Mouse (Mus musculus): ENCODE measurements around the gene Acer1. TPM values are rescaled to one million over a fixed set of nuclear protein-coding genes. Genes with fewer than 3 reads are reported as not detected.

Gene Acer1
- polyA plus RNA-seq, 1 experiment from 2014 or later = not detected

DNA sequence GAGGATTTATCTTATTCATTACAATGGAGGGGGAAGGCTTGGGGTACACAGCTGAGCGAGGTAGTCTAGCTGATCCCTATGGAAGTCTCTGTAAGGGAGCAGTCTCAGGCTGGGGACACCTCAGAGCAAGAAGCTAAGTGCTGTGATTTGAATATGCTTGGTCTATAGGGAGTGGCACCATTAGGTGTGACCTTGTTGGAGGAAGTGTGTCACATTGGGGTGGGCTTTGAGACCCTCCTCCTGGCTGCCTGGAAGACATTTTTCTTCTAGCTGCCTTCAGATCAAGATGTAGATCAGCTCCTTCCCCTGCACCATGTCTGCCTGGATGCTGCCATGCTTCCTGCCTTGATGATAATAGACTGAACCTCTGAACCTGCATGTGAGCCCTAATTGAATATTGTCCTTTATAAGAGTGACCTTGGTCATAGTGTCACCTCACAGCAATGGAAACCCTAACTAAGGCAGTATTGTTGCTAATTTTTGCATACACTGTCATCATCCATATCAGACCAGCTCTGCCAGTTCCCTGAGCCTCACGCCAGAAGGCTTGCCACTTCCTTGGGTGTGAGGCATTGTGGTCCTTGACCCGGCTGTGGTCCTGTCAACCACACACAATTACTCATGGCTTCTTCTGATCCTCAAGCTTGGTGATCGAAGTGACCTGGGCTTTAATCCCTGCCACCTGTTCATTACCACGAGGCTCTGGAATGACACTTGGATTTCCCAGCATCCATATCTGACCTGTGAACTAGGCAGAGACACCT, 19.1 kb downstream of the Acer1 start:
- ATAC-seq = no peak
- peaks cover 8% of the 10 kb centered on the region for H3K4me1 ChIP-seq
- peaks cover 33% of the 10 kb centered on the region for H3K27me3 ChIP-seq (replicated peaks)
- no peak overlapping the region for H3K9ac ChIP-seq
- H3K9me3 ChIP-seq (replicated peaks) = no peaks in the 10 kb centered on the region
- no peak overlapping the region for H3K27ac ChIP-seq
- no peak overlapping the region for H3K4me2 ChIP-seq
- 45% methylated on average over 5 of the region's 5 CpGs for WGBS (ENCODE audit: insufficient replicate concordance)
- H3K36me3 ChIP-seq = no peaks in the 10 kb centered on the region
- H3K4me3 ChIP-seq = no peak overlapping the region

DNA sequence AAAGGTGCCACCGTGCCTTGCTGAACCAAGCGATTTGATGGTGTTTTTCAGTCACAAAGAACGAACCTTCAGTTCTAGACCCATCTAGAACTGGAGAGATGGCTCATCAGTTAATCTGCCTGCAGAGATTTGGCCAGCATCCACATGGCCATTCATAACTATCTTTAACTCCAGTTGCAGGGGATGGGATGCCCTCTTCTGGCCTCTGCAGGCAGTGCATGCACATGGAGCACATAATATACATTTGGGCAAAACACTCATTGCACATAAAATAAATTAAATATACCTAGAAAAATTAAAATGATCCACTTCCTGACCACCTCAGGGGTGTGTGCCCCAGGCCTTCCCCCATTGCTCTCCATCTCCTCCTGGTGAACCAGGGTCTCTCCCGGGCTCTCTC, 20.0 kb downstream of the Acer1 start:
- WGBS (ENCODE audit: insufficient replicate concordance) = 78% methylated on average over 4 of the region's 4 CpGs
- no peak for ATAC-seq
- Histone ChIP-seq H3K27me3 (replicated peaks) (peaks cover 33% of the 10 kb centered on the region), H3K36me3 (no peaks in the 10 kb centered on the region), H3K4me3 (no peak overlapping the region), H3K9me3 (replicated peaks) (no peaks in the 10 kb centered on the region), H3K4me1 (peaks cover 15% of the 10 kb centered on the region), H3K9ac (no peak overlapping the region), H3K4me2 (no peak overlapping the region), H3K27ac (no peak overlapping the region)

DNA sequence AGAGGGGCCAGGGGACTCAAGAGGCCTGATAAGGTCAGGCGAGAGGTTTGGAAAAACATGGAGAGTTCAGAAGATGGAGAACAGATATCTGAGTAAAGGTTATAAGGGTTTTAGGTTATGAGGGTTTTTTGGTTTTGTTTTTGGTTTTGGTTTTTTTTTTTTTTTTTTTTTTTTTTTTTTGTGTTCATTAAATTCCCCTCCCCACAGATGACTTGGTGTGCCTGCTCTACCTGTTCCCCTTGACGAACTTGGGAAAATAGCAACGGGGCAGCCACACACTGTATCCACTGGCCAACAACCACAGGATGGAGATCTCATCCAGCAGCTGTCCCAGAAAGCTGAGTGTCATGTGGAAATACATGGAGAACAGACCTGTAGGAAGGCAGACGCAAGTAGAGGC, 23.3 kb downstream of the Acer1 start:
- no peak for ATAC-seq
- Histone ChIP-seq H3K4me3 (no peak overlapping the region), H3K9me3 (replicated peaks) (no peaks in the 10 kb centered on the region), H3K27me3 (replicated peaks) (peaks cover 47% of the 10 kb centered on the region), H3K27ac (no peak overlapping the region), H3K9ac (no peak overlapping the region), H3K4me2 (peak overlapping the region; percentile 48; the same call in 1 of the 2 replicates), H3K36me3 (no peaks in the 10 kb centered on the region), H3K4me1 (peaks cover 15% of the 10 kb centered on the region)
- 56% methylated on average over 4 of the region's 4 CpGs for WGBS (ENCODE audit: insufficient replicate concordance)

DNA sequence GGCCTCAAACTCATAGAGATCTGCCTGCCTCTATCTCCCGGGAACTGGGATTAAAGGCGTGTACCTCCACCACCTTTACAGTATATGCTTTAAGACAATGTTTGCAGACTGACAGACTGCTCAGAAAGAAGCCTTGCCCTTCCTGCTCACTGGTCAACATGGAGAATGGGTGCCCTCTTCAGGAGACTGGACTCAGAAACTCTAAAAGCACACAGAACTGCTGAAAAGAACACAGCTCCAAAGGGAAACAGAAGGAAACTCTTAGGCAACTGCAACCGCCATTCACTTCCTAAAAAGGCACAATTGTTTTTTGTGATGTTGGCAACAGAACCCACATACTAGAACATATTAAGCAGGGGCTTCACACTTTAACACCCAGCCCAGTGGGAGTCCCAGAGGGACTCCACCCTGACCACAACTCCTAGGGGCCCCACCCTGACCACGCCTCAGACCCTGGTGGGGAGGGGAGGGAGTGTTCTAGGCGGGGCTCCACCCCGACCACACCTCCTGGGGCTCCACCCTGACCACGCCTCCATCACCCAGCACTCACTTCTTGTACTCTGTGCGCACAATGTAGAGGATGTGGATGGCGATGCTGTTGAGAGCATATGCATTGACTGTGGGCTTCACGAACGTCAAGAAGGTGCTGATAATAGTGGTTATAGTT, 24.0 kb downstream of the Acer1 start:
- Histone ChIP-seq H3K4me1 (peaks cover 15% of the 10 kb centered on the region), H3K9ac (no peak overlapping the region), H3K4me3 (no peak overlapping the region), H3K27ac (peak overlapping the region; percentile 61; the same call in 1 of the 2 replicates), H3K27me3 (replicated peaks) (peaks cover 47% of the 10 kb centered on the region), H3K9me3 (replicated peaks) (no peaks in the 10 kb centered on the region), H3K4me2 (peak overlapping the region; percentile 48), H3K36me3 (no peaks in the 10 kb centered on the region)
- WGBS (ENCODE audit: insufficient replicate concordance) = 13% methylated on average over 11 of the region's 11 CpGs
- peak; percentile 97 for ATAC-seq

DNA sequence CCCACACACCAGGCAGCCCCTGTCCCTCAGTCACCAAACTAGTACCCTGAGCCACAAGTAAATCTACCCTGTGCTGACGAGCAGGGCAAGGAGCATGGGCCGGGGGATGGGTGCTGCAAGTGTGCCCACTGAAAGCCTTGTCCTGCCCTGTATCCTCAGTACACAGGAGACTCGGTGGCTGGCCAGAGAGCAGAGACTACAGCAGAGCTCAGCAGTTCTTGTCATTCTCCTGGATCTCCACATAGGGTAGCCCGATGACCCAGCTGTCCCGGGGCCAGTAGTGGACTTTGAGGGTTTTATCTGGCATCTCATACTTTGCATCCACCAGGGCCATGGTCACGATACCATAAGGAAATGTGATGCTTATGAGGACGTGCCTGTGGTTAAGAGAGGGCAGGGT, 27.1 kb downstream of the Acer1 start:
- Histone ChIP-seq H3K27ac (no peak overlapping the region), H3K4me3 (no peak overlapping the region), H3K9ac (no peak overlapping the region), H3K4me2 (no peak overlapping the region), H3K9me3 (replicated peaks) (no peaks in the 10 kb centered on the region), H3K4me1 (peaks cover 15% of the 10 kb centered on the region), H3K27me3 (replicated peaks) (peaks cover 52% of the 10 kb centered on the region), H3K36me3 (no peaks in the 10 kb centered on the region)
- WGBS (ENCODE audit: insufficient replicate concordance) = 59% methylated on average over 7 of the region's 7 CpGs
- no peak for ATAC-seq

DNA sequence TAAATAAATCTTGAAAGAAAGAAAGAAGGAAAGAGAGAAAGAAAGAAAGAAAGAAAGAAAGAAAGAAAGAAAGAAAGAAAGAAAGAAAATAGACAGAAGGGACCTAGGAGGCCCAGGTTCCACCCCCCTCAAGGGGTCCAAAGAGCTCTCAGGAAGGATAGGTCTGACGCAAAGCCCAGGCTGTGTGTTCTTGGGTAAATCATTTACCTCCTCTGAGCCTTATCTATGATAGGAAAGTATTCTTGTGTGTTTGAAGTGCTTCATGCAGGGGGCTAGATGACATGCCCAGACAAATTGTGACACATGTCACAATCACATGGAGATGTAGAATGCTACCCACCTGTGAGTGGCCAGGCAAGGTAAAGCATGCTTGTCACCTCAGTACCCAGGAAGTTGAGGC, 29.3 kb downstream of the Acer1 start:
- no peak for ATAC-seq
- no peak overlapping the region for H3K9ac ChIP-seq
- H3K9me3 ChIP-seq (replicated peaks) = no peaks in the 10 kb centered on the region
- no peak overlapping the region for H3K4me2 ChIP-seq
- H3K4me3 ChIP-seq = no peak overlapping the region
- no peak overlapping the region for H3K27ac ChIP-seq
- H3K27me3 ChIP-seq (replicated peaks) = peaks cover 41% of the 10 kb centered on the region
- 59% methylated on average over 1 of the region's 1 CpGs for WGBS (ENCODE audit: insufficient replicate concordance)
- H3K4me1 ChIP-seq = peaks cover 5% of the 10 kb centered on the region
- H3K36me3 ChIP-seq = no peaks in the 10 kb centered on the region

DNA sequence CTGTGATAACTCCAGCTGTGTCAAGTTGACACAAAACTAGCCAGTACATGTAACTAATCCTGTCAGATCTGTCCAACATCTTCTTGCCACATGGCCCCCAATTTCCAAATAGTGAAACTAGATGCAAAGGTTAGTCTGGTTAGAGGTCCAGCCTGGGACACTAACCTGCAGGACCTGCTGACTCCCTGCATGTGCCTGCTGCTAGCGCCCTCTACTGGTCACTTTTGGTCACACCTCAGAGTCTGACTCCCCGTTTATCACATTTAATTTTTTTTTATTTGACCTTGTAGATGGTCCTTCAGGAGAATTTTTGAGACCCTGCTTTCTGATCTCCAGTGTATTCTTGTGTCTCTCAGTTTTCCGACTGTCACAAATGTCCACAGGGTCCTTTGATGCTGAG, 31.0 kb downstream of the Acer1 start:
- 8% methylated on average over 3 of the region's 3 CpGs for WGBS (ENCODE audit: insufficient replicate concordance)
- H3K9me3 ChIP-seq (replicated peaks) = no peaks in the 10 kb centered on the region
- H3K27me3 ChIP-seq (replicated peaks) = peaks cover 50% of the 10 kb centered on the region
- H3K9ac ChIP-seq = no peak overlapping the region
- H3K27ac ChIP-seq = no peak overlapping the region
- no peak overlapping the region for H3K4me2 ChIP-seq
- no peak overlapping the region for H3K4me3 ChIP-seq
- no peaks in the 10 kb centered on the region for H3K36me3 ChIP-seq
- ATAC-seq = no peak
- H3K4me1 ChIP-seq = no peaks in the 10 kb centered on the region

DNA sequence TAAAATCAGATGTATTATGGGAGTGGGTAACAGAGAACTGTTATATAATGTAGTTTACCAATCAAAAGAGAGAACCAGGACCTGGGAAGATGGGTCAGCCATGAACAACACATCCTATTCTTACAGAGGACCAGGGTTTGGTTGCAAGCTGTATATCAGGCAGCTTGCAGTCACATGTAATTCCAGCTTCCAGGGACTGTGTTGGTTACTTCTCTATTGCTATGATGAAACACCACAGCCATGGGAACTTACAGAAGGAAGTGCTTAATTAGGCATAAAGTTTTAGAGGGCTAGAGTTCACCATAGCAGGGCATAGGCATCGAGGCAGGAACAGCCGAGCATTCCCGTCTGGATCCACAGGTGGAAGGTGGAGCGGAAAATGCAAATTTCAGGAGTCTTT, 43.2 kb downstream of the Acer1 start:
- H3K36me3 ChIP-seq = no peaks in the 10 kb centered on the region
- WGBS (ENCODE audit: insufficient replicate concordance) = 69% methylated on average over 4 of the region's 4 CpGs
- no peak for ATAC-seq
- no peak overlapping the region for H3K4me2 ChIP-seq
- H3K4me1 ChIP-seq = peaks cover 19% of the 10 kb centered on the region
- H3K4me3 ChIP-seq = no peak overlapping the region
- no peak overlapping the region for H3K27ac ChIP-seq
- no peak overlapping the region for H3K9ac ChIP-seq
- peaks cover 31% of the 10 kb centered on the region; the same call in 1 of the 2 replicates for H3K27me3 ChIP-seq (replicated peaks)
- no peaks in the 10 kb centered on the region for H3K9me3 ChIP-seq (replicated peaks)

DNA sequence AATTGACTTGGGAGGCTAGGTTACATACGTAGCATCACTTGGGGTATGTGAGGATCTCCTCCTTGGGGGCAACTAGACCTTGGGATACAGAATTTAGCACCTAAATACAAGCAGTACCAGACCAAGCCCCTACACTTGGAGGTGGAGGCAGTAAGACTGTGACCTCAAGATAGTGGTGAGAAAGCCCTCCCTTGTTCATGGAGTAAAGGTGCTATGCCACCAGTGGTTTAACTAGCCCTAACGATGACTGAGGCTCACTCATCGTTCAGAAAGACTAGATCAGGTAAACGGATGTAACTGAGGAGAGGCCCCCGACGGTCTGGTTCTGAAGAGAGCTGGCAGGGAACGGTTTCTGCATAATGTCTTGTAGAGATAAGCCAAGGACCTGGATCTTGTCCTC, 45.2 kb downstream of the Acer1 start:
- no peak for ATAC-seq
- H3K4me3 ChIP-seq = no peak overlapping the region
- no peaks in the 10 kb centered on the region for H3K9me3 ChIP-seq (replicated peaks)
- WGBS (ENCODE audit: insufficient replicate concordance) = 74% methylated on average over 7 of the region's 7 CpGs
- H3K27ac ChIP-seq = no peak overlapping the region
- peaks cover 39% of the 10 kb centered on the region for H3K4me1 ChIP-seq
- H3K27me3 ChIP-seq (replicated peaks) = peaks cover 22% of the 10 kb centered on the region; the same call in 1 of the 2 replicates
- no peak overlapping the region for H3K4me2 ChIP-seq
- H3K36me3 ChIP-seq = no peaks in the 10 kb centered on the region
- H3K9ac ChIP-seq = no peak overlapping the region

DNA sequence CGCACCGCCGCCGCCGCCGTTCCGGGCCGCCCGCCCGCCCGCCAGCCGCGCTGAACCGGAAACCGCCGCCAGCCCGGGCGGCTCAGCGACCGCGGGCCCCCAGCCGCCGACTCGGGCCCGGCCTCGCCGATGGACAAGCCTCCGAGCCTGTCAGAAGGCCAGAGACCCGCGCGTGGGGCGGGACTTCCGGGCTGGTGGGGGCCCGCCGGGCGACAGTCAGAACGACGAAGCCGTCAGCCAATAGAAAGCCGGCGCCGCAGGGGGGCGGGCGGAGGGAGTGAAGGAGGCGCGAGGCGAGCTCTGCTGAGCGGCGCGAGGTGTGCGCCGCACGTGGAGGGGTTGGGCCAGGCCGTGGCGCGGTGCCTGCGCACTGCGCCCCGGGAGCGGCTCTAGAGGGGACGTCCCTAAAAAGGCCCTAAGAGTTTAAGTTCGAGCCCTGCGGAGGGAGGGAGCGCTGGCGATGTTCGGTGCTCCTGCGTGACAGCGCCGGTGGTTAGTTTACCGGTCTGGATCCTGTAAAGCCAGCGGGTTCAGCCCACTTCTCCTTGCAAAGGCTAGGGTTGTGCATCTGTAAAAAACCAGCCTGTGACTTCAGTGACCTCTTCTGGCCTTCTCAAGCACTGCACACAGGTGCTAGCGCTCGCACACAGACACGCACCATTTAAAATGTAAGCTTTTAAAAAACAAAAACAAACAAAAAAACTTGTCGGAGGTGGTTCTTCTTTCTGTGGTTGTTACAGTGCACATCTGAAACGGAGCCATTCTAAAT, 46.4 kb downstream of the Acer1 start, which contains the start of gene Mllt1:
Gene Mllt1 (minus strand): TSS at position 53 of the 769 bp plus-strand sequence.
- Histone ChIP-seq H3K4me1 (peaks cover 49% of the 10 kb centered on the region), H3K9ac (peak within 1 kb of the TSS; percentile 91), H3K4me2 (peak within 1 kb of the TSS; percentile 98), H3K9me3 (replicated peaks) (no peaks in the 10 kb centered on the region), H3K36me3 (no peaks in the 10 kb centered on the region), H3K27me3 (replicated peaks) (peaks cover 22% of the 10 kb centered on the region; the same call in 1 of the 2 replicates), H3K4me3 (peak within 1 kb of the TSS; percentile 85), H3K27ac (peak within 1 kb of the TSS; percentile 83)
- ATAC-seq = peak; percentile 97
- WGBS (ENCODE audit: insufficient replicate concordance) = 2% methylated on average over 76 of the region's 76 CpGs

DNA sequence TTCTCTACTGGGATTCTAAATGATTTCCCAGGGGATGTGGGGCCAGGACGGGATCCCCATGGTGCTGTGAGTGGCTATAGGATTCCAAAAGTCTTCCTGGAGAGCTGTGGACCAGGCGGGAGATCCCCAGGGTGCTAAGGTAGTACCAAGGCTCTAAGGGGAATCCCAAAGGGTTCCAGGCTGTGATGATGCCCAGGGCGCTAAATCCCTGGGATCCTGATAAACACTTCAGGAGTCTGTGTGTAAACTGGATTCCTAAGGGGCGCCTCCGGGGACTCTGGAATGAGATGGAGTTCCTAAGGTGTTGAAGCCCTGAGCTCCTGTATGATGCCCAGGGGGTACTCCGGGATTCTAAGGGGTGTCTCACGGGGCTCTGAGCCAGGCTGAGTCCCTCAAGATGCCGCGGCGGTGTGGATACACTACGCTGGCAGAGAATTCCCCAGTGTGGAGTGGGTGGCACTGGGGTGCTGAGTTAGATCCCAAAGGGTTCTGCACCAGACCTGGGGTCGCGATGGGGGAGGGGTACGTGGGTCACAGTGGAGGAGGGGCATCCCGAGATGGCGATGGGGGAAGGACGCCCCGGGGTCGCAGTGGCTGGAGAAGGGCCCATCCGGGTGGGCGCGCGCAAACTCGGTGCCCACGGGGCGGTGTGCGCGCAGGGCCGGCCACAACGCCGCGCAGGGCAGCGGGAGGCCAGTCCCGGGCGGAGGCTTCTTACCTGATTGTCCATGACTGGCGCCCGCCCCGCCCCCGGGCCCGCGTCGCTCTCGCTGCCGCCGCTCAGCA, 47.2 kb downstream of the Acer1 start:
- Histone ChIP-seq H3K9me3 (replicated peaks) (no peaks in the 10 kb centered on the region), H3K36me3 (no peaks in the 10 kb centered on the region), H3K4me3 (peak overlapping the region; percentile 85), H3K4me2 (peak overlapping the region; percentile 98), H3K4me1 (peaks cover 57% of the 10 kb centered on the region), H3K27me3 (replicated peaks) (peaks cover 22% of the 10 kb centered on the region; the same call in 1 of the 2 replicates), H3K9ac (peak overlapping the region; percentile 91), H3K27ac (peak overlapping the region; percentile 83)
- 2% methylated on average over 45 of the region's 45 CpGs for WGBS (ENCODE audit: insufficient replicate concordance)
- peak; percentile 68 for ATAC-seq
